Mouse (Mus musculus) testis, adult 2 months (tissue): ENCODE results near the gene Pfdn4.

Experiments
- CTCF ChIP-seq: fragments of 200-500 bp; IDR thresholded peaks from 2 replicates; pipeline ENCODE4 v1.5.1; 2012; ENCODE audit warnings: low read depth, mild to moderate bottlenecking, inconsistent platforms, low read length, moderate library complexity; ENCODE audit not compliant: control insufficient read depth, insufficient read depth, insufficient replicate concordance
- POLR2A ChIP-seq: fragments of 200-500 bp; IDR thresholded peaks from 2 replicates; pipeline ENCODE4 v1.6.1; 2012; ENCODE audit warnings: low read depth, mild to moderate bottlenecking, inconsistent platforms, low read length, moderate library complexity; ENCODE audit not compliant: control insufficient read depth

DNA sequence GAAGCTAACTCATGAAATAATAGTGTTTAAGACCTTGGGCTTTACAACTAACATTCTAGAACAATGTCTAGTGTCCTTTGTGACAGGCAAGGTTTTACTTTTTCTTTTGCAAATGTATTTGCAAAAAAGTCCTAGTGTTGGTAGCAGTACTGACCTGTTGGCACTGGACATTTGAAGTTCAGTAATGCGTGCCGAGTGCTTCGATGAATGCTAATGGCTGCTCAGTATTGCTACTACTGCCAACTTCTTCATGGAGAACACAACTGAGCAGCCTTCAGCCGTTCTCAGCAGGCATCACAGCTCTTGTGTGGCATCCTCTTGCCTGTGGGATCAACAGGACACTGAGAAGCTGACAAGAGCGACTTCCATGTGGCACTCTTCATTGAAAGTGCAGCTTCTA is 22.1 kb upstream of the Pfdn4 start:
- TF ChIP-seq CTCF (no peak), POLR2A (no peak)
